Mouse (Mus musculus) mouse trophoblast stem cell (cell line): ENCODE data around the gene Gdnf.

ENCODE experiments used
- in situ Hi-C, 2 experiments: fragments of 300-500 bp; cut with MseI, MboI; formaldehyde crosslinking; loops; 2 replicates in 1 of 2; 3 replicates in 1 of 2; pipeline ENCODE4 v1.15.1; 2025

Gdnf gene

DNA sequence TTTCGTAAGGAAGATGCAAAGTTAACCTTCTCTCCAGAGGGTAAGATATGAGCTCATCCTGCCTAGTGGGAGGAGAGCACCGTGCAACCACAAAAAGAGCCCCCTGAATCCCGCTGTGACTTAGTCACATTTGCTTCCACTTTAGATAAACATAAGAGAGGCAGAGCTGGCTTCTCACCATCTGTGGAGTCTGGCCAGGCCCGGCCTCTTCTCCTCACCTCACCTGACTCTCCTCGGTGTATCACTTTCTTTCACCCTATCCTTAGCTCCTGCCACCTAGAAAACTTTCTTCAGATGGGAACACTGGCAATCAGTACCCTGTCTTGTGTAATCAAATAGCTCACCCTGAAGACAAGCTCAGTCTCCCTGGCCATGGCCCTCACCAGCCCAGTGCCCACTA is 48.2 kb downstream of the Gdnf start:
- in situ Hi-C loops = no loop called here

GRCm38 (mm10) chr15:7862890-7863289 is 52.2 kb downstream of the Gdnf start:
- in situ Hi-C loops = no loop called here

- in situ Hi-C loops = no loop called here
Measured at GRCm38 (mm10) chr15:7863328-7863727, 52.7 kb downstream of the Gdnf start.

GRCm38 (mm10) chr15:7865305-7865704 is 54.7 kb downstream of the Gdnf start:
- in situ Hi-C loops = no loop called here

- in situ Hi-C loops = no loop called here
Measured at GRCm38 (mm10) chr15:7872473-7872872, 61.8 kb downstream of the Gdnf start.

- in situ Hi-C loops = no loop called here
Measured at GRCm38 (mm10) chr15:7875879-7876278, 65.2 kb downstream of the Gdnf start.

DNA sequence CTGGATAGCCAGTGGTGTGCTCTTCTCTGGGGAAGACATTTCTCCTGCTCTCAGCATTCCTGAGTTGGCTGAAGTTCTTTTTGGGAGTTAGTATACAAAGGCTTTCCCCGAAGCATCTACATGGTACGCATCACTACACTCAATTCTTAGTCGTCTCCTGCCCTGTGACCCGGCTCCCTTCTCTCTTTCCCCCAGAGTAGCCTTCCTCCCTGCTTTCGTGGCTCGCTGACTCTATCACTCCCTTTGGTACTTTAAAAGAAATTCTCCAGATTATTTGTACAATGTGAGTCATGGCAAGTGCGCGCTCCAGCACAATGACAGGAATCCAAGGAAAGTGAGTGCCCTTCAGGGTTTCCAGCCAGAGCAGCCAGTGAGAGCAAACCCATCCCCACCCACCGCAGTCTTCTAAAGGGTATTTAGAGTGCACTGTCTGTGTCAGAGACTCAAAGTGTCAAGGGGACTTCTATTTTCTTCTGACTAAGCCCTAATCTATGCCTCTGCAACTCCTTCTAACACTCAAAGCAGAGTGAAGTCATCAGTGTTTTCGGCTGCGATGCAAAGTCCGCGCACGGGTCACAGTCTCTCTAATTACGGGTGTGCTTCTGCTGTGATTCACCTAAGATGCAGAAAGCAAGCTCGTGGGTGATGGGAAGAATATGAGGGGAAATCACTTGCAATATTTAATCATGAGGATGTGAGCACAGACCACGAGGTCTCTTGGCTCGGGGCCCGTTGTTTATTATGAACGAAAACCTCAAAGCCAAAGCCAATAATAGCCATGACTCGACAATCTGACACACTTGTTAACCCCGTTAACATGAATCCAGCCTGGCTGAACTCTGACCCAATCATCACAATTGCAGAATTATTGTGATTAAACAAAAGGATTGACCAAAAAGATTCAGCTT is 67.2 kb downstream of the Gdnf start:
- in situ Hi-C loops = no loop called here

DNA sequence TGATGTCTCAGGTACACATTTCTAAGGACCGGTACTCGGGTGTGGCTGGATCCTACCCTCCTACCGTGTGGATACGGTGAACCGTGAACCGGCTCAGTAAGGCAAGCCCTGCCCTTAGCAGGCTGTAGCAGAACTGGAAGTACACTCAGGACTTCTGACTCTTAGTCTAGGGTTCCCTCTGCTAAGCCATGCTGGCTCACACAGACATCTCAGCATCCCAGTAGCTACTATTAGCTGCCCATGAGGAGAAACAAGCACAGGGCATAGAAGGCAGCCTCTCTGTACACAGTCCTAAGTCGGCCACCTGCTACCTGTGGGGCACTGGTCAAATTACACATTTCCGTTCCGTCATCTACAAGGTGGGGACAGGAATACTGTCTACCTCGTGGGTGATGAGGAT is 68.2 kb downstream of the Gdnf start:
- in situ Hi-C loops = no loop called here

DNA sequence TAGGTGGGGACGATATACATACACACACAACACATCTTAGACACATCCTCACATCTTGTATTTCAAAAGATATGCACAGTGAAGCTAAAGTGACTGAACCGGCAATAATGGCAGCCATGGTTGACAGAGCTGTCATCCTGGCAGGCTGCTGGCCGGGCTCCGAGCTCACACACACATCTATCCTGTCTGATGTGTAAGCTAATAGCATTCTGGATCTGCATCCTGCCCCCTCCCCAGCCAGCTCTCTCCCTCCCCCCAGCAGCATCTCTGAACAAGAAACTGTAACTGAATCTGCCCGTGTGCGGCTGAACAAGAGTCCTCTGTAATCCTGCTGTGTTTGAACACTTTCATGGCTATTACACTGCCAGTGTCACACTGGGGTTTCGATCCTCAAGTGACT is 69.3 kb downstream of the Gdnf start:
- in situ Hi-C loops = no loop called here

DNA sequence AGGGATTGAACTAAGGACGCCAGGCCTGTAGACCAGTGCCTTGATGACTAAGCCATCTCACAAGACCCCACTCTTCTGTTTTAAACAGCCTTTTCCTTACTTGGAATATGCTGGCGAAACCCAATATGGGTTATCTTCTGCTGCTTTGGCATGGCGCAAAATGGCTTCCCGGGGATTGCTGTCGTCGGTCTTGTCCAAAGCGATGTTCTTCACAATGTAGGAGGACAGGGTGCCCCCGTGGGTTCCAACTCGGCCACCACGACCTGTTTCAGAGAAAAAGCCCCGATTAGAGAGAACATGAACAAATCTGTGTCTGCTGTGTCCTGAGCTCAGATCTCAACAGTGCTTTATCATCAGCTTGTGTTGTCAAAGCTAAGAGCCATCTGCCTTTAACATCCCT is 73.5 kb downstream of the Gdnf start:
- in situ Hi-C loops = no loop called here

- in situ Hi-C loops = no loop called here
Measured at GRCm38 (mm10) chr15:7885106-7885505, 74.5 kb downstream of the Gdnf start.

- in situ Hi-C loops = no loop called here
Measured at GRCm38 (mm10) chr15:7886591-7886990, 75.9 kb downstream of the Gdnf start.
